ENCODE assay signal across 14 mouse cellular contexts in genomic region chr4:153439868-153440267, GRCm38 (mm10). TPM values are rescaled to one million over a fixed set of nuclear protein-coding genes. Genes with fewer than 3 reads are reported as not detected.
DNase-seq lines count a peak whose midpoint lies in the region; ATAC-seq lines count a peak whose summit lies in the region.
"Had no signal": no experiment of that assay in that cellular context is flagged by ENCODE, and none has a peak within 500 bp of the region (broad histone marks: within the 10 kb centered on the region; RNA-seq: fewer than 3 reads in every experiment).

No protein-coding gene starts in this region.

- peak; percentile 51 for DNase-seq in layer of hippocampus, adult 11-12 months (ENCODE audit: low spot score)
- DNase-seq in layer of hippocampus, postnatal 25 days (ENCODE audit: extremely low spot score in 1 of 2, low spot score in 1 of 2): no peak
- peak; percentile 45 to 50 for DNase-seq in layer of hippocampus, postnatal 36 days
- peak; percentile 68 to 73 for DNase-seq in right cerebral cortex, adult 2 months (ENCODE audit: low spot score in 2 of 2)
- DNase-seq in gastrocnemius, postnatal 4 days (ENCODE audit: low spot score in 2 of 2): no peak
- no peak for DNase-seq in thymus, postnatal 0 days (ENCODE audit: low spot score)
- DNase-seq in adipocyte (ENCODE audit: low spot score): no peak
- DNase-seq: cerebellum, adult 9-11 months; gastrocnemius, adult 2 months; kidney, adult 8-10 months; liver, embryonic 13.5 days; thymus, postnatal 25 days had no signal

- ATAC-seq in frontal cortex, adult (ENCODE audit: low TSS enrichment): peak; percentile 69

RNA-seq across cellular contexts. Expression of gene Ajap1, which starts 42.7 kb away (rescaled TPM):
- total RNA-seq in layer of hippocampus, postnatal 25 days (2021): 10 to 100 TPM; 41.9 to 46.1 TPM
- total RNA-seq in layer of hippocampus, postnatal 36 days (2021): 10 to 100 TPM; 43.9 to 52.3 TPM
- 1 to 10 TPM; 1.9 to 2.0 TPM for total RNA-seq in gastrocnemius, postnatal 4 days (2021)
- polyA plus RNA-seq in thymus, postnatal 0 days (2015; fragmentation: Nextera tagmentation; extraction: Ambion mirVana): 1.2 and 1.6 TPM in 2 replicates
- polyA plus RNA-seq: G1E had no signal

Comparison
In these comparisons a context has a peak if more than half of its experiments do, and no peak if none do; other contexts are left out.
1. DNase-seq: peak in layer of hippocampus, adult 11-12 months (single experiment), layer of hippocampus, postnatal 36 days (2 of 2) and right cerebral cortex, adult 2 months (2 of 2); none in layer of hippocampus, postnatal 25 days (0 of 2), gastrocnemius, postnatal 4 days (0 of 2), thymus, postnatal 0 days (single experiment) and adipocyte (single experiment).
2. RNA of gene Ajap1, which starts 42.7 kb away (total RNA-seq): 43.9 to 52.3 TPM in layer of hippocampus, postnatal 36 days and 41.9 to 46.1 TPM in layer of hippocampus, postnatal 25 days; 1.9 to 2.0 TPM in gastrocnemius, postnatal 4 days; every median in the first group is over 10 times any median in the second.